Mouse (Mus musculus): ENCODE measurements around the gene Reps1.

Reps1 gene

DNA sequence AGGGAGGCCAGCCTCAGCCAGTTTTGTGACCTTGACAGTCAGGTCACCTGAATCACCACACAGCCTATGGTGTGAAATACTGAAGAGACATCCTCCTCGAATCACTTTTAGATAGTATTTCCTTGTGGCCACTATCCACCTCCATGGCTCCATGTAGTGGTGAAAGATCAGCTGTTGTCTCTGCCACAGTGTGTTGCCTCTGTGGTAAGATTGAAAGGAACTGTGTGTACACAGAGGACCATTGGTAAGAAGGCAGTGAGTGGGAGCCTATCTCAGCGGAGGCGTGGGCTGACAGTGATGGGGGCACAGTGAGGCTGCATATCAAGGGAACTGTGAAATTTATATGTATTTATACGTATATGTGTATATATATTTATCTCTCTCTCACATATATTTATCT is 5.9 kb downstream of the Reps1 start:
- CTCF ChIA-PET: no interaction called here

GRCm38 (mm10) chr10:18064606-18065228 is 9.1 kb downstream of the Reps1 start:
- CTCF ChIA-PET: interaction anchor here (0.6 kb wide), 1 partner anchor 309 kb away, joined by 7 read pairs; no protein-coding TSS in a partner anchor

GRCm38 (mm10) chr10:18066031-18066439 is 10.4 kb downstream of the Reps1 start:
- CTCF ChIA-PET: interaction anchor here (1.0 kb wide), 1 partner anchor 14 kb away, joined by 3 read pairs; no protein-coding TSS in a partner anchor

- CTCF ChIA-PET: no interaction called here
Measured at GRCm38 (mm10) chr10:18067761-18068446, 12.2 kb downstream of the Reps1 start.

GRCm38 (mm10) chr10:18068880-18069279 is 13.2 kb downstream of the Reps1 start:
- CTCF ChIA-PET: no interaction called here

- CTCF ChIA-PET: interaction anchor here (0.5 kb wide), 1 partner anchor 340 kb away, joined by 3 read pairs; no protein-coding TSS in a partner anchor
Measured at GRCm38 (mm10) chr10:18069576-18069975, 13.9 kb downstream of the Reps1 start.

DNA sequence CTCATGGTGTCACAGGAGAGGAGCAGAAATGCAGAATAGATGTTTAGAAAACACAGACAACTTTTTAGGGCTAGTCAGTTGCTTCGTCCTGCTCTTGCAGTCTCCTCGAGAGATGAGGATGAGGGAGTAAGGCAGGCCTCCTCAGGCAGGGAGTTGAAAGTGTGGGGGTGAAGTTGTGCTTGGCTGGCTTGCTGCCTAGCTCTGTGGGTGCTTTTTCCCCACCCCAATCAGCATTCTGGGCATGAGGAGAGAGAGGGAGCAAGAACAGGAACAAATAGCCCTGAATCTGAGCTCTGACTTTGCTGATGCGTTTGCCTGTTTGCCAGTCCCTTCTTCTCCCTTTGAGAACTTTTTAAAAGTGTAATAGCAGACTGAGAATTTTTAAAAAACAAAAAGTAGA is 14.5 kb downstream of the Reps1 start:
- CTCF ChIA-PET: interaction anchor here (0.5 kb wide), 2 partner anchors 127 to 341 kb away, joined by 3 read pairs; no protein-coding TSS in a partner anchor

DNA sequence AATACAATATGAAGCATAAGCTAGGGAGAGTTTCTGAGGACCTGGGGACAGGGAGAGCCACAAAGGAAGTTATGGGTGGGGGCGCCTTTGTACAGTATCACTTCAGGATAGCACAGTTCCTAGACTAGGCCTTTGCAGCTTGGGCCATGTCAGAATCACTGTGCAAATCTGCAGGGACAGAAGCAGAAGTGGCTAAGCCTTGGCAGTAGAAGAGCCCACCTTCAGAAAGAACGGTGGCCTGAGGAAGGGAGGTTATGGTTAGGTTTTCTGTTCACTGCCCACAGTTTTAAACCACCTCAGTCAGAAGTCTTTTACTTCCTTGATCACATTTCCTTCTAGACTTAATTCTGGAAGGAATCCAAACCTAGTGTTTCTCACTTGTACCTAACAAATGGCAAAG is 15.0 kb downstream of the Reps1 start:
- CTCF ChIA-PET: interaction anchor here (0.5 kb wide), 1 partner anchor 126 kb away, joined by 3 read pairs; no protein-coding TSS in a partner anchor

- CTCF ChIA-PET: interaction anchor here (0.6 kb wide), 1 partner anchor 69 kb away, joined by 9 read pairs; no protein-coding TSS in a partner anchor
Measured at GRCm38 (mm10) chr10:18072871-18073270, 17.2 kb downstream of the Reps1 start.

DNA sequence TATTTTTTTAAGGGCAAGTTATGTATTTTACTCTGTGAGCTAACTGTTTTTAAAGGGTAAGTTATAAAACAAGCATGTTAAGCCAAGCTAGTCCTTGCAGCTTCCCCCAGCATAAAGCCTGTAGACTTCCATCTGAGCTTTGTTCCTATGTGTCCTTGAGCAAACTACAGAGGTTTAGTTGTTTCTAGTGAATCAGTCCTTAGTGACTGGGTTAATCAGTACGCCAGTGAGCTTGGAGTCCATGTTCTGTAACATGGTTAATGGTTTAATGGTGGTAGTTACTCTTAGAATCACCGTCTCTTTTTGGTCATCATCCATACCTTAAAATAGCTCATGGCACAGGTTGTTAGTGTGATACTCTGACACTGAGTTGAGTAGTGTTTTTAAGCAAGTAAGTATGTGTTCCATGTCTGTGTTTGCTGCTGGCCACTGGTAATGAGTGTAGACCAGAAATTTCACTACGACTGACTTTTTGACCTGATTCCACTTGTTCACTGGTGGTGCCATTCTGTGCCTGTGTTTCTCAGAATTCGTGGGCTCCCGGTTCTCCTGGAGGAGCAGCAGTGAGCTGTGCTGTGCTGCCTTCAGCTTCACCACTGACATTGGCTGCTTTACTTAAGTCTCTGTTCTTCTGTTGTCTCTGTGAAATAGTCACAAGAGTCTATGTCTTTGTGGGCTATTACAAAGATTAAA is 18.9 kb downstream of the Reps1 start:
- CTCF ChIA-PET: interaction anchor here (0.5 kb wide), 1 partner anchor 176 kb away, joined by 4 read pairs; no protein-coding TSS in a partner anchor

- CTCF ChIA-PET: no interaction called here
Measured at GRCm38 (mm10) chr10:18075845-18076244, 20.2 kb downstream of the Reps1 start.

DNA sequence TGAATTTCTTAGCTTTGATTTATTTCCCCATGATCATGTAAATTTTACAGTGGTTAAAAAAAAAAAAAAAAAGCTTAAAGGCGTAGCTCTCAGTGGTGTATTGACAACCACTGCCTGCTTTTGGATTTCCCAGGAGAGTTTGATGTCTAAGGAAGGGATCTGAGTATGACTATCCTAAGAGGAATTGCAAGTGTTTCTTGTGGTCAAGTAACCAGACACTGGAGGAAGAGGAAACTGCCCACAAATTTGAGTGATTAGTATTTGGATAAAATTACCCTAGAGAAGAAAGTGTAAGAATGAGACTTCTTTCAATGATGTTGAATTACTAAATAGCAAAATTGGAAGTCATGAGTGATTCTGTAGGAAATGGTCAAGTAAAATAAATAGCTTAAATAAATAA is 25.9 kb downstream of the Reps1 start:
- CTCF ChIA-PET: no interaction called here

DNA sequence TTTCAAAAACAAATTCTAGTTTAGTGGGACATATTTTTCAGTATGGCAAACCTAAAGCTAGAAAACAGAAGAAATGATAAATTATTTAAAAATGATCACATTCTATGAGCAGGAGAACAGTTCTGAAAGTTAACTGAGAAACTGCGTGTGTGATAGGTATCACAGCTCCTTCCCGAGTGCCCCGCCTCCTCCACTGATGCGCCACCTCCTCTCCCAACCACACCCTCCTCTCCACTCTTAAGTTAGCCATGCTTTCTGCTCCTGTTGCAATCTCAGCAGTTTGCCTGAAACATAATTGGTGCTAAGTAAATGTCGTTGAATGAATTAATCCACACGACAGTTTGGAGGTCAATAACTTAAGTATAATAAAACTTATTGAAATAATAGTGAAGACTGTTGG is 27.1 kb downstream of the Reps1 start:
- CTCF ChIA-PET: interaction anchor here (0.6 kb wide), 1 partner anchor 290 kb away, joined by 3 read pairs; no protein-coding TSS in a partner anchor

DNA sequence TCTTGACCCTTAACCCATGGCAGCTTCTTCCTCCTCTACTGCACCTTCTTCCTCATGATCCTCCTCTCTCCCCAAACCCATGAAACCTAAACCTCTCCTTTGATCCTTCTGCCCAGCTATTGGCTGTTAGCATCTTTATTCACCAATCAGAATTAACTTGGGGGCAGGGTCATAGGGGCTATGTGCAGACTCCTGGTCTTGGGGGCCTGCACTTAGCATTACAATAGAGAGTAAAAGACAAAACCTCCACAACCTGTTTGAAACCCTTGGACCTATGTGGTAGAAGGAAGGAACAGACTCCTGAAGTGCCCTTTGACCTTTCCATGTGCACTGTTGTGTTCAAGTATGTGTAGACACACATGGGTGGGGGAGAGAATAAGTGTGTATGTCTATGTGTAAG is 35.0 kb downstream of the Reps1 start:
- CTCF ChIA-PET: no interaction called here

- CTCF ChIA-PET: no interaction called here
Measured at GRCm38 (mm10) chr10:18102166-18102565, 46.5 kb downstream of the Reps1 start.

- CTCF ChIA-PET: no interaction called here
Measured at GRCm38 (mm10) chr10:18107471-18107870, 51.8 kb downstream of the Reps1 start.

- CTCF ChIA-PET: interaction anchor here (0.7 kb wide), 1 partner anchor 62 kb away, joined by 5 read pairs; no protein-coding TSS in a partner anchor
Measured at GRCm38 (mm10) chr10:18110940-18111339, 55.3 kb downstream of the Reps1 start.

- CTCF ChIA-PET: no interaction called here
Measured at GRCm38 (mm10) chr10:18113473-18114093, 57.9 kb downstream of the Reps1 start.

- CTCF ChIA-PET: no interaction called here
Measured at GRCm38 (mm10) chr10:18118336-18118735, 62.7 kb downstream of the Reps1 start.

DNA sequence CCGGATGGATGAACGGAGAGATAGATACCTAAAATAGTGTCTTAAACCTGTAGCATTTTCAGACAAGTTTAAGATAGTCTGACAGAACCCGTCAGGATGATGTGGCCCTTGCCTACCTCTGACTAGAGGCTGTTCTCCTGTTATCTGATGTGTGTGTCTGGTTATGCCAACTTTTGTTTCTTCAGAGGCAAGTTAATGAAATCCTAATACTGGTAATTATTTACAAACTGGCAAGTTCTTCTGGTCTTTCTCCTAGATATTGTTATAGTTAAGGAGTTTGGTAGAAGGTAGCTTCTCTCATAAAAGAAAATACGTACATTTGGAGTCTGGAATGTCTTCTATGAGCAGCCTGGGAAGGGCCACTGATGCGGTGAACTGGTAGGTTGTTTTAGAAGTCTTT is 74.6 kb downstream of the Reps1 start:
- CTCF ChIA-PET: no interaction called here

- CTCF ChIA-PET: interaction anchor here (1.0 kb wide), 1 partner anchor 10 kb away, joined by 3 read pairs; no protein-coding TSS in a partner anchor
Measured at GRCm38 (mm10) chr10:18131666-18132650, 76.3 kb downstream of the Reps1 start.
